Mouse (Mus musculus) right cerebral cortex, postnatal 10 days (tissue): ENCODE measurements at regions not wholly inside any gene's neighbourhood (a gene's known extent, or its start where the extent isn't known, plus 50 kb on each side); places are given as distances from the start of the nearest gene placed in this dataset.
A peak's percentile ranks its signal among the peaks of the same experiment; 100 is the strongest.

Experiments used
- DNase-seq, 2 experiments: peaks; one replicate each; pipeline ENCODE4 v3.0.0; 2021; ENCODE audit warnings: low spot score in 2 of 2

- peak; percentile 74 to 76 for DNase-seq
Measured at GRCm38 (mm10) chr9:98690839-98691516, 89.5 kb upstream of the Mrps22 start.

GRCm38 (mm10) chr9:98685548-98685947 lies 84.1 kb upstream of the Mrps22 start:
- no peak for DNase-seq

GRCm38 (mm10) chr9:98684336-98684735 lies 82.9 kb upstream of the Mrps22 start:
- no peak for DNase-seq

- no peak for DNase-seq
Measured at GRCm38 (mm10) chr9:98675612-98676011, 74.2 kb upstream of the Mrps22 start.

- no peak for DNase-seq
Measured at GRCm38 (mm10) chr9:98673461-98674114, 72.1 kb upstream of the Mrps22 start.

- DNase-seq, result no peak
Measured at GRCm38 (mm10) chr9:98672361-98672760, 70.9 kb upstream of the Mrps22 start.

- DNase-seq, result peak; percentile 46 to 47
Measured at GRCm38 (mm10) chr9:98668423-98669330, 67.2 kb upstream of the Mrps22 start.

- peak in 1 of 2 experiments; percentile 6 for DNase-seq
Measured at GRCm38 (mm10) chr9:98667072-98667471, 65.6 kb upstream of the Mrps22 start.

GRCm38 (mm10) chr9:98663011-98663410 lies 61.6 kb upstream of the Mrps22 start:
- no peak for DNase-seq

GRCm38 (mm10) chr9:98651681-98652080 lies 50.2 kb upstream of the Mrps22 start:
- DNase-seq, result no peak
